Mouse (Mus musculus) left cerebral cortex, adult 9 months (tissue): Measurements from ENCODE around the gene Pfkfb4.

Source experiments
- DNase-seq, 2 experiments: peaks; one replicate each; pipeline ENCODE4 v3.0.0; 2022; ENCODE audit warnings: low spot score in 2 of 2

The Pfkfb4 gene

DNA sequence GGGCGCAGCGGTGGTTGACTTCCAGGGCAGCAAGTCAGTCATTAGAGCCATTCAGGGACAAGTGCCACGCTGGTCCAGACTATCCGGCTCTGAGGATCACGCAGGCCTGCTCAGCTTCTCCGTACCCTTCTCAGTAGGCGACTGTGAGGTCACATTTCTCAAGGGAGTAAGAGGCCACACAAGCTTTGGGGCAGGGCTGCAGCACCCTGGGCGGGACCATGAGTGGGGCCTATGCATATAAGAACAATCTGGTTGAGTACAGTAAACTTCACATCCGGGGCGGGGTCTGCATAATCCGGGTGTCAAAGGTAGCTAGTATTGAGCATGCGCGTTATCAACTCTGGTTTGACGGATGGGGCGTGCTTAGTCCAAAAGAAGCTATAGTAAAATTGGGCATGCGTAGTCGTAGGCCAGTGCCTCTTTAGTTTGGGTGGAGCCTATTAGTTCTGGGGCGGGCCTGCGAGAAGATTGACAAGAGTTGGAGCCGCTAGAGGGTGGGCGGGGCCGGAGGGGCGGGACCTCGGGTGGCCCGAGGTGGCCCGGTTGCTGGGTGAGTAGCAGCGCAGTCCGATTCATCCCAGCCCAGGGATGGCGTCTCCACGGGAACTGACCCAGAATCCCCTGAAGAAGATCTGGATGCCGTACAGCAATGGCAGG lies at the start of gene Pfkfb4:
Gene Pfkfb4 (plus strand): TSS at position 351 of the 657 bp plus-strand sequence.
- DNase-seq = peak; percentile 97 to 98

DNA sequence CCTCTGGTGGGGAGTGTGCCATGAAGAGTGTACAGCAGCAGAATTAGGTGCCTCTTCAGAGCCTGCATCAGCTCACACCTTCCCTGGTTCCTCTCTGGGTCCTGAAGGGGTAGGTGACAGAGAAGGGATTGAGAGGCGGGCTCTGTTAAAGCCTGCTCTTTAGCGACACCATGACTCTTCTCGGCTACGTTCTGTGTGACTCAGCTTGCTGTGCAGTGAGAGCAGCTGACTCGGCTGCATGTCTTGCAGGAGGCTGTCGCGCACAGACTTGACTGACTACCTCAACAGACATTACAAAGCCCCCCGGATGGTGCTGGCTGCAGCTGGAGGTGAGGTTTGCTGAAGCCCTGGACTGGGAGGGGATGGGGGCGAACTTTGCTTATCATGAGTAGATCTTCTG lies 46.5 kb upstream of the Pfkfb4 start:
- DNase-seq = peak; percentile 20 to 25

DNA sequence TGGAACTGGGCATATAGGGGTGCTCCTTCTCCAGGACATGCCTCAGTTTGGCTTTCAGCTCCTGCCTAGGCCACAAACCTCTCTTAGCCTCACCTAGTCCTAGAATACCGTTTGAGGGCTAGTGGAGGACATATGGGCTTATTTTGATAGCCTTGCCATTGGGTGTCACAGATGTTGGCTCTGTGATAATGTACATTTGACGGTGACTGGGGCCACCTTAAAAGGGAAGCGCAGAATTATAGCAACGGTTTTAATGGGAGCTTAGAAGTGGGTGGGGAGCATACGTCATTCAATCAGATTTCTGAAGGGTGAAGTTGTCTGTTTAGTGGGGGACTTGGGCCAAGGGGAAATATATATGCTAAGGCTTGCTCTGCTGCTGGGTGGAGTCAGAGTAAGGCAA lies 46.0 kb upstream of the Pfkfb4 start:
- DNase-seq = no peak

DNA sequence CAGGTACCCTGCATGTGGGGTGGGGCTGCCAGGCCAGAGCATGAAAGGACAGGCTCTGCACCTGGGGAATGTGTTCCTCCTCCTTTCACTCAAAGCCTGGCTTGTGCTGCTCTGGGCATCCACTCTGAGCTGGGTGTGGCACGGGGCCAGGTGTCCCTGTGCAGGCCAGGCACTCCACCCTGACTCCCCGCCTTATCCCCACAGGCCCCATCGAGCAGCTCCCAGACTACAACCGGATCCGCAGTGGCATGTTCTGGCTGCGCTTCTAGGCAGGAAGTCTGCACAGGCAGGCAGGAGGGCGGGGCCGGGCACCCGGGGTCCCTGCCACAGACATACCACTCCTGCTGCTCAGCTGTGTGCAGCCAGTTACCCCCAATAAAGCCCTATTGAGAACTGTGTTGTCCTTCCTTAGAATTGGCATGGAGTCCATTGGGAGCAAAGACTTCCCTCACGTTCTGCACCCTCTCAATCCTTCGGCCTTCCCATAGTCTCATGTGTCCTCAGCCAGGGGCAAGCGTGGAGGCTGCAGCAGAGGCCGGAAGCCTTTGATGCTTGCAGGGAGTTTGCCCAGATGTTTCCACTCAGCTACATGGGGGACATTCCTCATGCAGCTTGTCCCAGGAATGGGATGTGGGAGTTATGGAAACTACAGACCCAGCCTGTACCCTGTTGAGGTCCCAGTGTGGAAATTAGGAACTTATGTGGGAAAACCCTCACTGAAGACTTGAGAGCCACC lies 42.2 kb upstream of the Pfkfb4 start:
- no peak for DNase-seq

DNA sequence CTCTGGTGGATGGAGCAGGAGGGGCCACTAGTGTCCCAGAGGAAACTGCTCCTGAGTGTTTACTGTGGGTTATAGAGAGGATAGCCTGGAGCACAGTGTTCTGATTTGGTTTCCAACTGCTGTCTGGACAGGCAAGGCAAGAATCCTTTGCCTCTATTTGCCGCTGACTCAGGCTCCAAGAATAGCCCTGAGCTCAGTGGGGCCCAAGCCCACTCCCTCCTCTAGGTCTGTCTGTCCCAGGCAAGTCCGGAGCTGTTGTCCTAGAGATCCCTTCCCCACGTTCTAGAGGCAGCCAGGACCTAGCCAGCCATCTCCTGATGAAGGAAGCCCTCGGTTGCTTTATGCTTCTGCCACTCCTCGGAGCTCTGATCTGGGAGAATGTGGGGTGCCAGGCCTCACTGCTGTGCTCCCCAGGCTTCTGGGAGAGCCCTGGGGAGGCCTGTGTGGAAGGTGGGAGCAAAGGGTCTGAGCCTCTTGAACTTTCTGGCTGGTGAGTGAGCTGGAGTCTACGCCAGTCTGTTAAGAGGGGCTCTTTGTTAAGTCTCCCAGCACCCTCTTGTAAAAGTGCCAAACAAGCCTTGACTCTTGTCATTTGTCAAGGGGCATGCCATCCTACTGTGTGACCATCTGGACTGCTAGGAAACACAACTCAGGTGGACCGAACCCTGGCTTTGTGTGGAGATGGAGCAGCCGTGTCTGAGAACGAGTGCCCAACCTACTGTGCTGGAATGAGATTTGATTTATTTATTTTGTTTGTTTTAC lies 41.4 kb upstream of the Pfkfb4 start:
- DNase-seq = no peak

DNA sequence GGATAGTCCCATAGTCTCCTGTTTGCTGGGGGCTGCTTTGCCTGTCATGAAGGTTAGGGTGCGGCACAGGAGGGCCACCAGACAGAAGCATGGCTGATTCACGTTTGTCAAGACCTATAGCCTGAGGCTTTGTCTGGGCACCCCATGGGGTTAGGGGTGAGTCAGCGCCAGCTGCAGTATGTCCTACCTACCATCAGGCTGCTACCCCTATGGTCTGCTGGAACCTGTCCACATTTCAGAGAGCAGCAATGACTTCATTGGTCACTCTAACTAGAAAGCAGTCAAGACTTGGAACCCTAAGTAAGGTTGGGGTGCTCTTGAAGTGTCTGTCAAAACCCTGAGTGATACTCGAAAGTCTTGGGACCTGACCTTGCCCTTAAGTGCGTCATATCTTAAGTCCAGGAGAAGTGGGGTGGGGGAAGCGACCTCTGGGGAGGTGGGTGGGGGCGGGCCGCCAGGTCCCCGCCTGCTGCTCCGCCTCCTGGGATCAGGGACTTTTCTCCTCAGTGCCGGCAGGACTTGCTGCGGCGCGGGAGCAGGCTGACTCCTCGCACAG lies 38.4 kb upstream of the Pfkfb4 start, which contains the start of gene Col7a1:
Gene Col7a1 (plus strand): TSS at position 506 of the 556 bp plus-strand sequence.
- DNase-seq = no peak

DNA sequence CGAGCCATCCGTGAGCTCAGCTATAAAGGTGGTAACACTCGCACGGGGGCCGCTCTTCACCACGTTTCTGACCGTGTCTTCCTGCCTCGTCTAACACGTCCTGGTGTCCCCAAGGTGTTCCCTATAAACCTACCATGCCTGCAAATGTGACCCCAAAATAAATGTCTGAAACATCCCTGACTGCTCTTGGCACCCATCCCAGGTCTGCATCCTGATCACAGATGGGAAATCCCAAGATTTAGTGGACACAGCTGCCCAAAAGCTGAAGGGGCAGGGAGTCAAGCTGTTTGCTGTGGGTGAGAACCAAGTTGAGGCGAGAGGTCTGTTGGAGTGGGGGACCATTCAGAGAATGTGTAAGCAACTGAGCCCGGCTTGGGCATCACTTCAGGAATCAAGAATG lies 36.3 kb upstream of the Pfkfb4 start:
- no peak for DNase-seq

DNA sequence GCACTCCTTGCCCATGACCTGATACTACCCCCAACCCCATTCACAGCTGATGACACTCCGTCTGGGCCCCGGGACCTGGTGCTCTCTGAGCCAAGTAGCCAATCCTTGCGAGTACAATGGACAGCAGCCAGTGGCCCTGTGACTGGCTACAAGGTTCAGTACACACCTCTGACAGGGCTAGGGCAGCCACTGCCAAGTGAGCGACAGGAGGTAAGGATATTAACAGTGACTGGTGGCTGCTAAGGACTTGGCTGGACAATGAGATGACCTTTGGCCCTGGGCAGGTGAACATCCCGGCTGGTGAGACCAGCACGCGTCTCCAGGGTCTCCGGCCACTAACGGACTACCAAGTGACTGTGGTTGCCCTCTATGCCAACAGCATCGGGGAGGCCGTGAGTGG lies 35.7 kb upstream of the Pfkfb4 start:
- no peak for DNase-seq

DNA sequence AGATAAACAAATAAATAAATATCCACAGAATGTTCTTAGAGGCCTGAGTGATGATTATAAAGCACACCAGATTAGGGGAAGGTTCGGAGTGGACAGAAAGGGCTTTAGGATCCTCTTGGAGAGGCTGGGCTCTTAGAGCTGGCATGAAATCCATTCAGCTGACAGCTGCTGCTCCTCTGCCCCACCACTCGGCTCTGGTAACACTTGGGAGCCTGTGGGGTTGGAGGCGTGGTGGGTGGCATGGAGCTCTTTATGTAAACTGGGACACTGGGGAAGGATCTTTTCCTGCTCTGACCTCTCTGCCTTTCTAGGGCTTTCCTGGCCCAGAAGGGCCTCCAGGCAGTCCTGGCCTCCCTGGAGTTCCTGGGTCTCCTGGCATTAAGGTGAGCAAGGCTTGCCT lies 28.0 kb upstream of the Pfkfb4 start:
- no peak for DNase-seq

DNA sequence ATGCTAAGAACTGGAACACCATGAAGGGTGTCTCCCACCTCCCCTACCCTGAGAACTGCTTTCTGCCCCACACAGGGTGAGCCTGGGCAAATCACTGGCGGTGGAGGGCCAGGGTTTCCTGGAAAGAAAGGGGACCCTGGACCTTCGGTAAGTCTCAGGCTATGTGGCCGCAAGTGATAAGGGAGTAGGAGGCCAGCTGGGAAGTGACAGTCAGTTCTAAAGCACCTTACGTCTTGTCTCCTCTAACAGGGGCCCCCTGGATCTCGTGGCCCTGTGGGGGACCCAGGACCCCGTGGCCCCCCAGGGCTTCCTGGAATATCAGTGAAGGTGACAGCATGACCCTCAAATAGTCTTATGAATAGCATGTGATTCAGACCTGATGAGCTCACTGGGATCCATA lies 27.2 kb upstream of the Pfkfb4 start:
- no peak for DNase-seq

DNA sequence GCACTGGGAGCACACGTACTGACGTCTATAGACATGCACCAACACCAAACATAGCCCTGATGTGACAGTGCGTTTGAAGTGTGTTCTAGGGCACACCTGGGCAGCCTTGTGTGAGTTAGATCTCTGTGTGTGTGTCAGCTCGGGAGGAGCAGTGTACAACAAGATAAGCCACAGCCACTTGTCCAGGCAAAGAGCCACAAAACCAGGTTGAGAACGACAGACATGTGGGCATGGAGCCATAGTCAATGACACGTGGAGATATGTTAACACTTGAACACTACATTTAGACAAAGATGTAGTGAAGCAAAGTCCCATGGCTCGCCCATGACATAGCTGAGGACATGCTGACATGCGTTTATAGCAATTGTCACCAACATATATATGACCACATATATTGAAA lies 21.0 kb upstream of the Pfkfb4 start:
- DNase-seq = no peak

DNA sequence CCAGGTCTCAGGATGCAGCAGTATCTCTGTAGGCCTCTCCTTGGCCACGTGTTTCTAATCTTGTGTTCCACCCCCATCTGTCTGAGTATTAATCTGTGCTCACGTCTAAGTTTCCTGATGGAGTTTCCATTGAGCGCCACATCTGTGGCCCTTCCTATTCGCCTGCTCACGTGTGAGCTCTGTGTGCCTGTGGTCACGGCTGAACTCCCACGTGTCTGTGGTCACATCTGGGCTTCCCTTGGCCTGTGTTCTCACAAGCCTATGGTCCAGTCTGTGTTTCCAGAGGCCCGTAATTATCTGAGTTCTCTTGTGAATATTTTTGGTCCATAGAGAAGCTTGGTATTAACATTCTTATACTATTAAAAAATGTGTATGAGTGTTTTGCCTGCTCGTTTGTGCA lies 15.1 kb upstream of the Pfkfb4 start:
- no peak for DNase-seq

DNA sequence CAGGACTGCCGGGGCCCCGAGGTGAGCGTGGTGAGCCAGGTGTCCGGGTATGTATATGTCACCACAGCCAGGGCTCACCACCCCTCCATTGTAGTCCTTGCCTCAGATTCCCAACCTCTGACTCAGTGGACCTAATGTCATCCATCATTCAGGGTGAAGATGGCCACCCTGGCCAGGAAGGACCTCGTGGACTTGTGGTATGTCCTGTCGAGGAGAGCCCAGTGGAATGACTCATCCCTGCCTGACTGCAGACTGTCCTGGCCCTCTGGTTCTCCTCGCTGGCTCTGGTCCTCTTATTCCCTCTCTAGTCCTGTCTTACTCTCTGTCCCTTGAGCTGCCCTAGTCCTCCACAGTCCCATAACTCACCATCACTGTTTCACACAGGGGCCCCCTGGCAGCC lies 13.6 kb upstream of the Pfkfb4 start:
- no peak for DNase-seq

DNA sequence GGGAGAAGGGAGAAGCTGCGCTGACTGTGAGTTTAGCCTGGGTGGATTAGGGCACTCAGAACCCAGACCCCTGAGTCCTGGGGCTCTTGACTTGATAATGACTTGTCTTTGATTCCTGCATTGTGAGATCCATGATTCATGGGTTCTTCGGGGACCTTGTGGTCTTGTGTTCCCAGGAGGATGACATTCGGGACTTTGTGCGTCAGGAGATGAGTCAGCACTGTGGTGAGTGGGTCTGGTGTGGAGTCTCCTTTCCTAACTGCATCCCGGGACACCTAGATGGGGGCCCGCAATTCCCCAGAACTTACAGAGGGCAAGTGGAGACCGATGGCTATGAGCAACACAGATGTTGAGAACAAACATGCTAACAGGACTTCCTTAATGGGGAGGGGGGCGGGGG lies 9.1 kb upstream of the Pfkfb4 start:
- DNase-seq = no peak

DNA sequence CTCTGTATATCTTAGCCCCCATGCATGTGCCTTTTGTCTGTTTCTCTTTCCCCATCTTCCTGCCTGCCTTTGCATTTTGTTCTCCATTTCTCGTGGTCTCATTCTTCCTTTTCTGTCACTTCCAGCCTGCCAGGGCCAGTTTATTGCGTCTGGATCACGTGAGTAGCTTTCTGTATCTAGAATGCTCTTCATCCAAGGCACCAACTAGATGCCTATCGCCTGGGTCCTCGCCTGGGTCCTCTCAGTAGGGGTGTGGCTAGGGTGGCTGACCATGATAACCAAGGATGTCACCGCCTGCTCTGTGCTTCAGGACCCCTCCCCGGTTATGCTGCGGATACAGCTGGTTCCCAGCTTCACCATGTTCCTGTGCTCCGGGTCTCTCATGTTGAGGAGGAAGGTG lies 8.4 kb upstream of the Pfkfb4 start:
- no peak for DNase-seq

DNA sequence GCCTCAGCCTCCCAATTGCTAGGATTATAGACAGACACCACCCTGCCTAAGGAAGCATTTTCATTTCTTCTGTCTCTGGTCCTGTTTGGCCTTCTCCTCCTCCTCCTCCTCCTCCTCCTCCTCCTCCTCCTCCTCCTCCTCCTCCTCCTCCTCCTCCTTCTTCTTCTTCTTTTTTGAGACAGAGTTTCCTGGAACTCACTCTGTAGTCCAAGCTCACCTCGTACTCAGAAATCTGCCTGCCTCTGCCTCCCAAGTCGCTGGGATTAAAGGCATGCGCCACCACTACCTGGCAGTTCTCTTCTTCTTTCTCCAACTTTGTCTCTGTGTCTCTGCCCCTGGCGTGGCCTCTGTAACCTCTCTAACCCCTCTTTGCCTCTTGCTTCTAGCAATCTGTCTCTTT lies 5.9 kb upstream of the Pfkfb4 start, which contains the start of gene Ucn2:
Gene Ucn2 (plus strand): TSS at position 301 of the 400 bp plus-strand sequence.
- DNase-seq = no peak

DNA sequence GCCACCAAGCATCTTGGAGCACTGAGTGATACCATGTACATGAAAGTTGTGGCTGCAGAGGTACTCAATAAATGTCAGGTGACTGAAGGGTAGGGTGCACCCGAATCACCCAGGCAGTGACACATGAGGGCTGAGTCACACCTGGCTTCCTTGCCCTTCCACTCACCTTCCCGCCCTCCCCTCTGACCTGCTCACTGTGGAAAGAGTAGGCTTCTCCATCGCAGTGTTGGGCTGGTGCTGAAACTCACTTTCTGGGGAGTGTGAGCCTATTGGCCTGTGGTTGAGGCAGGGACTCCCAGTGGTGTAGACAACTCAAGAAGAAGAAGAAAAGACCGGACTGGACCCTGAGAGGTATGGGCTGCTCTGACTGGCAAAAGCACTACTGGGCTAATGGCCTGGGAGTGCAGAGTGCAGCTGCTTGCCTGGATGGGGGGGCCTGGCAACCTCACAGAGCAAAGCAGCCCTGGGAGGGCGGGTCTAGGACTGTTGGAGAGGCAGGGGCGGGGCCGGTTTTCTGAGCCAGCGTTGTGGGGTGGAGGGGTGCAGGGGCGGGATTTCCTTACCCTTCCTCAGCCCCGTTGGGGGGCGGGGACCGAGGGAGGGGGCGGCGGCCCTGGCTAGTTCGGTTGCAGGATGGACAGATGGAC lies 3.8 kb upstream of the Pfkfb4 start:
- no peak for DNase-seq

DNA sequence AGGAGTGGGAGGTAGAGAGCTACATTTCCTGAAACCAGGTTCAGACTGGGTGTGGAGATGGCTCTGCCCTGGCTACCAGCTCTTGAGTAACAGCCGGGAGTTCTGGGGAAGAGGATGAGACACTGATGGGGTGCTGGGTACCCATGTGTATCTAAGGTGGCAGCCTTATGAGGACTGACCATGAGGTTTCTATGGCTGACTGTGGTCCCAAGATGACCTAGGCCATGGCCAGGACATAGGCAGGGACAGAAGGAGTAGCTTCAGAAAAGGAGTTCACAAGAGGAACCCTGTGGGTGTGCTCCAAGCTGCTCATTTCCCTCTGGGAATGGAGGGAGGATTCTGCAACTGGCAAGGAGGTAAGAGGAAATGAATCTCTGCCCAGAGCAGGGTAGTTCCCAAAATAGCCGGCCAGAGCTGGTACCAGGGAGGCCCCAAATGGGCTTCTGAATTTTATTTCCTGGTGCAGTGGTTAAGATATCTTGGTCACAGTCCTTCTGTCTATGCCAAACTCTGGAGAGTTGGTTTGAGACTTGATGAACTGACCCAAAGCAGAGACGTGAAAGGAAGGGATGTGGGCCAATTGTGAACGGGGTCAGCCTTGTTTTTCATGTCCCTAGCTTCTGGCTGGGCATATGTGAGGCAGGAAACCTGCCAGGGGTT lies 1.6 kb upstream of the Pfkfb4 start:
- DNase-seq = no peak

DNA sequence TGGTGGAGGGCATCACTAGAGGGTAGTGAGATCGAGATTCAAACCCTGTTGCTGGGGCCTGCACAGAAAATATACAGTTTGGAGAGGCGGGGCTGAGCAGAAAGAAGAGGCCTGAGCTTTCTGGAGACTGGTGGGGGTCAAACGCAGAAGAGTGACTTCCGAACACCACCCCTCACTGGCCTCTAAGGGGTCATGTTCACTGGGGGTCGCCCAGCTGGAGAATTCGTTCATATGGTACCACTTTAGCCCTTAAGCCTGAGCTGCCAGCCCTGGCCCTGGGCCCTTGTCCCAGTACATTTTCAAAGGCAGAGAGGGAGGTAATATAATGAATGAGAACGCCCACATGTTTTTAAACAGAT lies 1.1 kb upstream of the Pfkfb4 start:
- no peak for DNase-seq

DNA sequence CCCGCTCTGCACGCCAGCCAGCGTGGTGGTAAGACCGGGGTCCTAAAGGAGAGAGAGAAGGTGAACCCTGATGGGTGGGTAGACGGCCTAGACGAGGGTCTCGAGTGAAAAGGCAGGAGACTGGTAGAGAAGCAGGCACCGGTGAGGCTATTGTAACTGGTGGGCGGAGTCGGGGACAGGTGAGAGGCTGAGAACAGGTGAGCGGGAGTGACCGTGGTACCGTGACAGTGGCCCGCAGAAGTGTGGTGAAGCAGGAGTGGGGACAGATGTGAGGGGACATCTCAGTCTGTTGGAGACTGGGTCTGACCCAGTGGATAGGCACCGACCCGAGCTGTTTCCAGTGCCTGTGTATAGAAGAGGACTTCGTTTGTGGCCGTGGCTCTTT lies 499 bp downstream of the Pfkfb4 start:
- DNase-seq = peak in 1 of 2 experiments; percentile 43

DNA sequence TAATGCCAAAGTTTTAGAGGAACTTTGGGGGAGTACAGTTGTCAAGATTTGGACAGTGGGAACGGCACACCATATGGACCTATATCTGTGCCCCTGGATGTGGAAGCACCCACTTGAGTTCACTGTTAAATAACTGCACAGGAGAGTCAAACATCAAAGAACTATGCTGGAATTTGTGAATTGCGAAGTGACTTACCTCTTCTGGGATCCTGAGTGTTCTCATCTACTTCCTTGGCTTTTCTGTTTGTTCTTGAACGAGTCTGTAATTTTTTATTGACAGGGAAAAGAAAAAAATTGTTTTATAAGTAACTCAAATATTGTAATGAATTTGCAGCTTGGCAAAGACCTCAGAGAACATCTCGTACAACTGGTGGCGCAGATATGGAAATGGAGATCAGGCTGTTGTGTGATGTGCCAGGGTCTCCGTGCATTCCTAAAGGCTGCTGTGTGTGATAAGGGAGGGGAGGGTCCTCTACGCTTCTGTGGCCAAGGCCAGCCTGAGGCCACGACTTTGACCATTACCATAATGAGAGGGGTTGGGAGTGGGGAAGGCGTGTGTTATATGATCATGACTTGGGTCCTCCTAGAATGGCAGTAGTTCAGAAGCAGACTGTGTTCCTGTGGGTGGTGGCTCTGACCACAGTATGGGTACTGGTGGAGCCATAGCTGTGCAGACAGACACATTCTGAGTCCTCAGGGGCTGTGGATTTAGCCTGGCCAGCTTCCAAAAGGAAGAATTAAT lies 1.2 kb downstream of the Pfkfb4 start:
- no peak for DNase-seq
